Mouse (Mus musculus) ES-Bruce4 (cell line): ENCODE measurements around the gene Isg20l2.

ENCODE experiments used
- CTCF ChIP-seq: IDR thresholded peaks from one replicate; pipeline ENCODE4 v1.8.1; 2011; ENCODE audit warnings: low read depth, low read length
- EP300 ChIP-seq: IDR thresholded peaks from 2 replicates; pipeline ENCODE4 v1.6.1; 2011; ENCODE audit warnings: low read depth, low read length; ENCODE audit not compliant: insufficient read depth
- POLR2A ChIP-seq: IDR thresholded peaks from one replicate; pipeline ENCODE4 v1.8.1; 2011; ENCODE audit warnings: low read length; ENCODE audit not compliant: insufficient read depth

DNA sequence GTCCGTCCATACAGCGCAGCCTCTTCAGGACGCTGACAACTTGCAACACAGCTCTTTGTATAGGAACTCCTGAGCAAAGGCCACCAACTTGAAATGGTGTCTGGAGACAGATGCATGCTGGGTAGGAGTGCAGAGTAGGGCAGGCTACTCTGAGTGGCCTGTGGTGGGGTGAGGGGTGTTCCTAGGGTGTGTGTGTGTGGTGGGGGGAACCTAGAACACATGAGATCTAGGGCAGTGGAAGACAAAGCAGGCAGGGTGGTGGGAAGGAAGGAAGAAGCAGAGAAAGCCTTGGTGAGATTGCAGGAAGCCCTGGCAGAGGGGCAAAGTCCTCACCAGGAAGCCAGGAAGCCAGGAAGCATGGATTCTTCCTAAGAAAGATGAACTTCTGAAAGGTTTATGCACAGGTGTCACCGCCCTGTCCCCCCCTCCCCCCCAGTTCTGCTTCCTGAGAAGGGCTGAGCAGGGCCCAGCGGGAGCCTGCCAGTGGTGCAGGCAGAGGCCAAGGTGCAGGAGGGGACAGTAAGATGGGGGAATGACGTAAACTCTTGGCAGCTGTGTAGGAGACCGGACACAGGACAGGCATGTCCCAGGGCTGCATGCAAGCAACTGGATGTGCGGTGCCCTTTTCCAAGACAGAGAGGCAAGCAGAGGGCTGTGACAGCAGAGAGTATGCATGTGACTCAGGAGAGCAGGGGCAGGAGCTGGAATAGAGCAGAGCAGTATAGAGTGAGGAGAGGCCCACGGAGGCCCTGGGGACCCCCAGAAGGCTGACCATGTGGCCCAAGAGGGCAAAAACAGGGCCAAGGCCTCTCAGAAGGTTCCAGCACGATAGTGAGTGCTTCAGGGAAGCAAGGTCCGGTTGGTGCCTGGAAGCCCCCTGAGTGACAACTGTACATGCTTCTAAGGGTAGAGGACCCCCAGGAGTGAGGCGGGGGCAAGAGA is 52.1 kb downstream of the Isg20l2 start:
- TF ChIP-seq POLR2A (no peak), CTCF (no peak), EP300 (no peak)
